Mouse (Mus musculus) liver, embryonic 14.5 days (tissue): ENCODE results near the gene Smtn.

Experiments used
- CTCF ChIP-seq: IDR thresholded peaks from 2 replicates; pipeline ENCODE4 v1.5.1; 2016; ENCODE audit warnings: antibody characterized with exemption, low read depth, control low read depth
- EP300 ChIP-seq: IDR thresholded peaks from 2 replicates; pipeline ENCODE4 v1.6.1; 2016; ENCODE audit warnings: antibody characterized with exemption, low read depth

GRCm38 (mm10) chr11:3554976-3555375, 14.6 kb upstream of the Smtn start:
- TF ChIP-seq CTCF (no peak), EP300 (no peak)
